Mouse (Mus musculus): ENCODE measurements around the gene Steap3.

DNA sequence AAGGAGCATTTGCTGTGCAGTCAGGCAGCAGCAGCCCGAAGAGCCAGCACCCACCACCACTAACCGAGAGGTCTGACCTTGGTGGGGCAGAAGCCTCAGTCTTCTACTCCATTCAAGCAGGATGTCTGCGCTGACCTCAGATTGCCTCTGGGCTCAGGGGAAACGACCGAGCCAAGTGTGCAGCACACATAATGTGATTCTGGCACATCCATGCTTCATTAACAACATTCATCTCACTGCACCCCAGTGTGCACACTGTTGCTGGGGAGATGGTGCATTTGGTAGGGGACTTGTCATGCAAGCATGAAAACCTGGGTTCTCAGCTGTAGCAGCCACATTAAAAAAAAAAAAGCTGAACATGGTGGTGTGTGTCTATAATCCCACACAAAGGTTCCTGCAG, 76.6 kb downstream of the Steap3 start:
- TF ChIP-seq POLR2A (IDR thresholded peaks at IDR 0.05; ENCODE audit: borderline replicate concordance, extremely low read depth, low read depth, low read length) (no peak), CTCF (IDR thresholded peaks at IDR 0.05; ENCODE audit: insufficient read depth, low read length) (no peak)

Data from lung, adult 2 months (tissue).